Mouse (Mus musculus): ENCODE results near the gene Chia1. TPM values are rescaled to one million over a fixed set of nuclear protein-coding genes. Genes with fewer than 3 reads are reported as not detected.

The Chia1 gene
- total and polyA plus RNA-seq, 2 experiments from 2014 or later = 1.9 to 2.1 TPM

GRCm38 (mm10) chr3:106177509-106178189, 64.6 kb downstream of the Chia1 start:
- H3K4me3 ChIP-seq (ENCODE audit: low read depth, low read length) = no peak overlapping the region
- ATAC-seq = no peak
- no peak for TF ChIP-seq CTCF (IDR thresholded peaks at IDR 0.05; ENCODE audit: low read depth)
- H3K36me3 ChIP-seq (ENCODE audit: insufficient read depth) = no peaks in the 10 kb centered on the region
- no peaks in the 10 kb centered on the region for H3K27me3 ChIP-seq (ENCODE audit: insufficient read depth, low read length)
- no peak overlapping the region for H3K27ac ChIP-seq (ENCODE audit: low read depth, low read length)
- 58% methylated on average over 13 of the region's 13 CpGs for WGBS
- no peak overlapping the region for H3K9ac ChIP-seq
- no peaks in the 10 kb centered on the region for H3K4me1 ChIP-seq (ENCODE audit: insufficient read depth)
- no peak overlapping the region for H3K4me2 ChIP-seq (ENCODE audit: low read depth)
- no peak for DNase-seq
- H3K9me3 ChIP-seq (ENCODE audit: low read length) = no peaks in the 10 kb centered on the region

Other genes with a start within 250 kb of the Chia1 start
- gene Adora3, start 242.4 kb upstream of the Chia1 start, total RNA-seq (2014; rRNA removed) = 0.14 and 0.23 TPM in 2 replicates
- gene Adora3, start 242.4 kb upstream of the Chia1 start, polyA plus RNA-seq (2015; fragmentation: Nextera tagmentation; extraction: Ambion mirVana) = 0.31 and 0.35 TPM in 2 replicates
- gene Tmigd3, start 242.3 kb upstream of the Chia1 start, total RNA-seq (2014; rRNA removed) = 1.4 TPM in 1 of 2 replicates, not detected in the other
- gene Tmigd3, start 242.3 kb upstream of the Chia1 start, polyA plus RNA-seq (2015; fragmentation: Nextera tagmentation; extraction: Ambion mirVana) = 0.21 TPM in 1 of 2 replicates, not detected in the other
- 0.19 and 0.23 TPM in 2 replicates for gene I830077J02Rik, start 180.6 kb upstream of the Chia1 start, total RNA-seq (2014; rRNA removed)
- 0.22 and 0.35 TPM in 2 replicates for gene I830077J02Rik, start 180.6 kb upstream of the Chia1 start, polyA plus RNA-seq (2015; fragmentation: Nextera tagmentation; extraction: Ambion mirVana)
- gene Wdr77, start 153.9 kb upstream of the Chia1 start, total RNA-seq (2014; rRNA removed) = 49.9 and 64.8 TPM in 2 replicates
- gene Wdr77, start 153.9 kb upstream of the Chia1 start, polyA plus RNA-seq (2015; fragmentation: Nextera tagmentation; extraction: Ambion mirVana) = 62.2 and 77.7 TPM in 2 replicates
- 295 and 371 TPM in 2 replicates for gene Atp5f1, start 153.1 kb upstream of the Chia1 start, total RNA-seq (2014; rRNA removed)
- 535 and 605 TPM in 2 replicates for gene Atp5f1, start 153.1 kb upstream of the Chia1 start, polyA plus RNA-seq (2015; fragmentation: Nextera tagmentation; extraction: Ambion mirVana)
- gene Ovgp1, start 139.5 kb upstream of the Chia1 start, total RNA-seq (2014; rRNA removed) = 5.7 and 6.5 TPM in 2 replicates
- 2.6 and 3.8 TPM in 2 replicates for gene Ovgp1, start 139.5 kb upstream of the Chia1 start, polyA plus RNA-seq (2015; fragmentation: Nextera tagmentation; extraction: Ambion mirVana)
- 7.1 and 8.2 TPM in 2 replicates for gene Pifo, start 98.6 kb upstream of the Chia1 start, total RNA-seq (2014; rRNA removed)
- gene Pifo, start 98.6 kb upstream of the Chia1 start, polyA plus RNA-seq (2015; fragmentation: Nextera tagmentation; extraction: Ambion mirVana) = 10.7 and 12.1 TPM in 2 replicates
- gene Chil5, start 80.4 kb upstream of the Chia1 start, total RNA-seq (2014; rRNA removed) = not detected in 2 replicates
- 0.18 and 0.23 TPM in 2 replicates for gene Chil5, start 80.4 kb upstream of the Chia1 start, polyA plus RNA-seq (2015; fragmentation: Nextera tagmentation; extraction: Ambion mirVana)
- gene Chil3, start 54.3 kb downstream of the Chia1 start, total RNA-seq (2014; rRNA removed) = 0.15 TPM in 1 of 2 replicates, not detected in the other
- 0.17 and 1.2 TPM in 2 replicates for gene Chil3, start 54.3 kb downstream of the Chia1 start, polyA plus RNA-seq (2015; fragmentation: Nextera tagmentation; extraction: Ambion mirVana)
- not detected in 2 replicates for gene Chil4, start 106.3 kb downstream of the Chia1 start, total RNA-seq (2014; rRNA removed)
- gene Chil4, start 106.3 kb downstream of the Chia1 start, polyA plus RNA-seq (2015; fragmentation: Nextera tagmentation; extraction: Ambion mirVana) = not detected in 2 replicates

Data from forebrain, postnatal 0 days (tissue).